Mouse (Mus musculus) hindbrain, embryonic 14.5 days (tissue): ENCODE results near the gene Rnf144b. TPM values are rescaled to one million over a fixed set of nuclear protein-coding genes. Genes with fewer than 3 reads are reported as not detected.
A peak's percentile ranks its signal among the peaks of the same experiment; 100 is the strongest.

ENCODE experiments used
- ATAC-seq: fragments of 200-750 bp; cut with Nextera tagmentation; 2 replicates; pipeline ENCODE4 v1.8.0; 2017; ENCODE audit warnings: moderate number of reproducible peaks, mild to moderate bottlenecking, moderate TSS enrichment, moderate library complexity; ENCODE audit not compliant: low FRiP score
- DNase-seq: peaks from one replicate; pipeline ENCODE4 v3.0.0-alpha.2; 2015; ENCODE audit warnings: low spot score
- H3K27ac ChIP-seq: fragments of 300-500 bp; sonication (generic); 2 replicates; pipeline ENCODE4 v1.5.1; 2014; ENCODE audit warnings: mild to moderate bottlenecking, moderate library complexity
- H3K27me3 ChIP-seq: fragments of 300-500 bp; sonication (generic); 2 replicates; pipeline ENCODE4 v1.6.1; 2014; ENCODE audit warnings: mild to moderate bottlenecking, low read length, mixed read lengths; ENCODE audit not compliant: control insufficient read depth, insufficient read depth
- H3K36me3 ChIP-seq: fragments of 300-500 bp; sonication (generic); replicated peaks from 2 replicates; pipeline ENCODE4 v1.6.1; 2014; ENCODE audit not compliant: control insufficient read depth, insufficient read depth
- H3K4me1 ChIP-seq: fragments of 300-500 bp; sonication (generic); replicated peaks from 2 replicates; pipeline ENCODE4 v1.6.1; 2014; ENCODE audit warnings: antibody characterized with exemption, low read length, mixed read lengths; ENCODE audit not compliant: control insufficient read depth, insufficient read depth
- H3K4me2 ChIP-seq: fragments of 300-500 bp; sonication (generic); replicated peaks from 2 replicates; pipeline ENCODE4 v1.6.1; 2014; ENCODE audit warnings: mild to moderate bottlenecking, moderate library complexity
- H3K4me3 ChIP-seq: fragments of 300-500 bp; sonication (generic); replicated peaks from 2 replicates; pipeline ENCODE4 v1.5.1; 2014; ENCODE audit warnings: mild to moderate bottlenecking, low read length
- H3K9ac ChIP-seq: fragments of 300-500 bp; sonication (generic); 2 replicates; pipeline ENCODE4 v1.6.1; 2014
- H3K9me3 ChIP-seq: fragments of 300-500 bp; sonication (generic); 2 replicates; pipeline ENCODE4 v1.6.1; 2016; ENCODE audit warnings: low read length; ENCODE audit not compliant: control insufficient read depth
- WGBS: fragments of 180-500 bp; shearing (Covaris S2); extraction: QIAGEN DNeasy Blood & Tissue Kit; methylation state at CpG from one replicate; pipeline ENCODE4 v1.1.7; 2014; 5-methylcytosine and 5-hydroxymethylcytosine counted together
- polyA plus RNA-seq: library from polyadenylated mRNA; unstranded; fragments of >200 nt; fragmentation: Nextera tagmentation; extraction: Ambion mirVana; gene quantifications from 2 replicates; pipeline ENCODE4 v1.2.1, GENCODE M21; 2014

The Rnf144b gene
- 1.4 and 1.7 TPM in 2 replicates for polyA plus RNA-seq

GRCm38 (mm10) chr13:47122537-47123430 lies at the start of gene Rnf144b:
TSS of gene Rnf144b (plus strand) at chr13:47122656.
- peak within 1 kb of the TSS; percentile 96 for H3K4me2 ChIP-seq
- no peaks in the 10 kb centered on the region for H3K9me3 ChIP-seq
- no peak for ATAC-seq
- peak within 1 kb of the TSS; percentile 60 for H3K9ac ChIP-seq
- no peaks in the 10 kb centered on the region for H3K36me3 ChIP-seq
- H3K27me3 ChIP-seq = peaks cover 22% of the 10 kb centered on the region
- WGBS = 2% methylated on average over 55 of the region's 55 CpGs
- DNase-seq = peak; percentile 44
- peak within 1 kb of the TSS; percentile 61 for H3K4me3 ChIP-seq
- no peak within 1 kb of the TSS for H3K27ac ChIP-seq
- H3K4me1 ChIP-seq = peaks cover 14% of the 10 kb centered on the region

DNA sequence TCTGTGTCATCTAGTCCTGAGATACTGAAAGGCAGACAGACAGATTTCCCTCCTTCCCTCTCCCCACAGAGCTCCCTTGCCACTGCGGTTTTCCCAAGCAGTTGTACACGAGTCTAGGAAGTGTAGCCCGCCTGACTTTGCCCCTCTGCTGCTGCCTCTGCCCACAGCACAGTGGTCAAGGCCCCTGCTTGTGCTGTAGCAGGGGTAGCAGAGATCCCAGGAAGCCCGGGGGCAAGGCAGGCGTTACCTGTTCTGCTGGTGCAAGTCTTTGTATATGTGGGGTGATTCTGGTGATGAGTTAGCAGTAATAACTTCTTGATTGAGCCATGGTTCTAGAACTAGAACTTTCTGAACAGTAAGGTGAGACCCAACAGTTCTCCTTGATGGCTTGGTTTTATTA lies 46.3 kb upstream of the Rnf144b start:
- H3K4me3 ChIP-seq = no peak overlapping the region
- DNase-seq (no peak), ATAC-seq (no peak)
- no peak overlapping the region for H3K27ac ChIP-seq
- H3K27me3 ChIP-seq = no peaks in the 10 kb centered on the region
- H3K9ac ChIP-seq = no peak overlapping the region
- no peak overlapping the region for H3K4me2 ChIP-seq
- 89% methylated on average over 5 of the region's 5 CpGs for WGBS
- peaks cover 89% of the 10 kb centered on the region for H3K36me3 ChIP-seq
- H3K9me3 ChIP-seq = no peaks in the 10 kb centered on the region
- no peaks in the 10 kb centered on the region for H3K4me1 ChIP-seq

DNA sequence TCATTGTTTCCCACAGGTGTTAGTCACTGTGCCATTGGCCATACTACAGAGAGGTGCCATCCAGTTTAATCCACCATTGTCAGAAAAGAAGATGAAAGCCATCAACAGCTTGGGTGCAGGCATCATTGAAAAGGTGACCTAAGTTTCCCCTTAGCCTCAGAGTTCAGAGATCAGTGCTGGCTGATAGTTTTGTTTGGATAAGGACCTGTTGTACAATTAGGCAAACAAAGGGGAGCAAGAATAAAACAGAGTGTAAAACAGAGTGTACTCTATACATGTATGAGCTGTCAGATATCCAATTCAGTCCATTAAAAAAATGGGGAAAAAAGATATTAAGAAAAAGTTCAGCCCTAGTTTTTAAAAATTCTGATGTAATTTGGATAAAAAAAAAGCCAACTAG lies 45.1 kb upstream of the Rnf144b start:
- ATAC-seq (no peak), DNase-seq (no peak)
- Histone ChIP-seq H3K36me3 (peaks cover 93% of the 10 kb centered on the region), H3K4me1 (no peaks in the 10 kb centered on the region), H3K4me3 (no peak overlapping the region), H3K27ac (no peak overlapping the region), H3K4me2 (no peak overlapping the region), H3K9me3 (no peaks in the 10 kb centered on the region), H3K9ac (no peak overlapping the region), H3K27me3 (no peaks in the 10 kb centered on the region)

DNA sequence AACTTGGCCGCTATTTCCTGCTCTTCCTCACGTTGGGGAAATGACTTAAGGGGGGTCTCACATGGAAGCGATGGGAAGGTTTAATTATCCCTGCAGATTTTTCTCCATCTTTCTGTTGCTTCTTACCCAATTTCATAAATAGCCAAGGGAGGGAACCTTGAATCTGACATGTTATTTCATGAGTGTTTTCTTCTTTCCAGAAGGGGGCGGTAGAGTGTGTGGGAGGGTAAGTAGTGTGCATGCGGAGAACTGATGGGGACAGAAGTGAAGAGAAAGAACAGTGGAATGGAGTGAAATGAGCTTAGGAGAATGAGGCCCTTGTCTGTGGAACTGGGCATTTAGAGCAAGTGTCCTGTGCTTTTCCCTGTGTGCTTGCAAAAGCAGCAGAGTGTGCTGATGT lies 43.7 kb upstream of the Rnf144b start:
- peaks cover 91% of the 10 kb centered on the region for H3K36me3 ChIP-seq
- no peaks in the 10 kb centered on the region for H3K27me3 ChIP-seq
- no peaks in the 10 kb centered on the region for H3K9me3 ChIP-seq
- DNase-seq (no peak), ATAC-seq (no peak)
- H3K4me2 ChIP-seq = no peak overlapping the region
- WGBS = 81% methylated on average over 5 of the region's 5 CpGs
- H3K27ac ChIP-seq = no peak overlapping the region
- no peak overlapping the region for H3K9ac ChIP-seq
- no peaks in the 10 kb centered on the region for H3K4me1 ChIP-seq
- H3K4me3 ChIP-seq = no peak overlapping the region

- WGBS = 90% methylated on average over 4 of the region's 4 CpGs
- H3K27me3 ChIP-seq = no peaks in the 10 kb centered on the region
- H3K4me1 ChIP-seq = no peaks in the 10 kb centered on the region
- no peak overlapping the region for H3K4me2 ChIP-seq
- no peaks in the 10 kb centered on the region for H3K9me3 ChIP-seq
- DNase-seq (no peak), ATAC-seq (no peak)
- no peak overlapping the region for H3K9ac ChIP-seq
- H3K4me3 ChIP-seq = no peak overlapping the region
- H3K36me3 ChIP-seq = peaks cover 86% of the 10 kb centered on the region
- H3K27ac ChIP-seq = no peak overlapping the region
Observed at GRCm38 (mm10) chr13:47080905-47081505, 41.5 kb upstream of the Rnf144b start.

DNA sequence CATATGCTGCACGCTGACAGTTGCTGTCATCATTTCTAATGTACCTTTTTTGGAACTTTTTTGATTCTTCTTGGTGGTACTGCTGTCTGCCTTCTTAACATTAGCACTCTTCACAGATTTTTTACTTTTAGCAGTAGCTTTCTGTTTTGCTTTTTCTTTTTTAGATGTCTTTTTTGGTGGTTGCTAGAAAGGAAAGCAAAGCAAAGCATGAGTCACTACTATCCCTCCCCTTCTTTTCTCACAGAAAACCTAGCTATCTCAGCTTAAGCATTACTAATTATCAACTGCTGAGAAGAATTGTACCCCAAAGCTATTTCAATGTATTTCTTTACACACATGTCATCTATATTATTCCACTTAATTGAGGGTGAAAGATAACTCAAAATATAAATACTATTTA lies 34.0 kb upstream of the Rnf144b start:
- no peak overlapping the region for H3K4me2 ChIP-seq
- DNase-seq (no peak), ATAC-seq (no peak)
- no peak overlapping the region for H3K27ac ChIP-seq
- peaks cover 67% of the 10 kb centered on the region for H3K36me3 ChIP-seq
- H3K4me1 ChIP-seq = no peaks in the 10 kb centered on the region
- H3K27me3 ChIP-seq = no peaks in the 10 kb centered on the region
- no peak overlapping the region for H3K9ac ChIP-seq
- no peaks in the 10 kb centered on the region for H3K9me3 ChIP-seq
- no peak overlapping the region for H3K4me3 ChIP-seq
- 95% methylated on average over 1 of the region's 1 CpGs for WGBS

- H3K4me2 ChIP-seq = no peak overlapping the region
- ATAC-seq (no peak), DNase-seq (no peak)
- WGBS = 90% methylated on average over 2 of the region's 2 CpGs
- no peaks in the 10 kb centered on the region for H3K27me3 ChIP-seq
- peaks cover 70% of the 10 kb centered on the region for H3K36me3 ChIP-seq
- no peaks in the 10 kb centered on the region for H3K9me3 ChIP-seq
- H3K9ac ChIP-seq = no peak overlapping the region
- H3K4me1 ChIP-seq = no peaks in the 10 kb centered on the region
- H3K27ac ChIP-seq = no peak overlapping the region
- no peak overlapping the region for H3K4me3 ChIP-seq
Observed at GRCm38 (mm10) chr13:47089271-47089670, 33.2 kb upstream of the Rnf144b start.

- no peak overlapping the region for H3K4me2 ChIP-seq
- 95% methylated on average over 2 of the region's 2 CpGs for WGBS
- ATAC-seq (no peak), DNase-seq (no peak)
- H3K27ac ChIP-seq = no peak overlapping the region
- H3K36me3 ChIP-seq = peaks cover 74% of the 10 kb centered on the region
- no peaks in the 10 kb centered on the region for H3K4me1 ChIP-seq
- no peak overlapping the region for H3K4me3 ChIP-seq
- H3K27me3 ChIP-seq = no peaks in the 10 kb centered on the region
- no peaks in the 10 kb centered on the region for H3K9me3 ChIP-seq
- no peak overlapping the region for H3K9ac ChIP-seq
Observed at GRCm38 (mm10) chr13:47093791-47094190, 28.7 kb upstream of the Rnf144b start.

GRCm38 (mm10) chr13:47096591-47096990 lies 25.9 kb upstream of the Rnf144b start:
- Histone ChIP-seq H3K9me3 (no peaks in the 10 kb centered on the region), H3K36me3 (peaks cover 79% of the 10 kb centered on the region), H3K27me3 (no peaks in the 10 kb centered on the region), H3K4me2 (no peak overlapping the region), H3K4me3 (no peak overlapping the region), H3K9ac (no peak overlapping the region), H3K4me1 (no peaks in the 10 kb centered on the region), H3K27ac (no peak overlapping the region)
- no peak for DNase-seq
- no peak for ATAC-seq
- WGBS = 86% methylated on average over 2 of the region's 2 CpGs
